Mouse (Mus musculus): Measurements from ENCODE around the gene Gm5617.

Gm5617 gene

DNA sequence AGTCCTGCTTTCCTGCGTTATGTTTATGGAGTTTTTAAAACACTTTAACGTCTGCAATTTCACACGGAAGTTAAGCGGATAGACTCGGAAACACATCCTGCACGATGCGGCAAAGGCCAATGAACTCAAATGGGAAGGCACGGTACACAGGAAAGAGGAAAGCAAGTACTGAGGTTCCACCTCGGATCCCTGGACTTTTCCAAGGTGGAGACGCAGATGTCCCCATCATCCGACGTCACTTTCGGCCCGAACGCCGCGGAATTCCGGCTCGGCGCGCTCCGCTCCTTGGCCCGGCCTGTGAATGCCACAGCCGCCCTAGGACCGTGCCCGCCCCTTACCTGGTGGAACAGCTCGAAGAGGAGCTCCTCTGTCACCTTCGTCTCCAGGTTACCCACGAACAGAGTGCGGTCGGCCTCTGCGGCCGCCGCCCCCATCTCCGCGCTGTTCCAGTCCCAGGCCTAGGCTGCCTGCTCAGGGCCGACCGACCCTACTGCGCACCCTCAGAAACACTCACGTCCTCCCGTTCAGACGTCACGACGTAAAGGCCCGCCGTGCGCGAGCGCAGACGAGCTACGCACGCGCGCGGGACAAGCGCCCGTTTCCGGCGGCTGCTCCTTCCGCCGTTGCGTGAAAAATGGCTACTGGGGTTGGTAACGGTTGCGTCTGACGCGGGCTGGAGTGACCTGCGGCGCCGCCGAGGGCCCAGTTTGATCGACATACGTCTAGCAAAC, at the start of gene Gm5617, which contains the start of gene Rbm7:
TSS of gene Gm5617 (plus strand) at position 626 of the 731 bp plus-strand sequence.
TSS of gene Rbm7 (minus strand) at position 483 of the 731 bp plus-strand sequence.
- CTCF ChIA-PET: interaction anchor here (0.6 to 1.4 kb wide), 5 partner anchors 9 to 228 kb away, joined by 3 to 4 read pairs (median 3); no protein-coding TSS in a partner anchor

GRCm38 (mm10) chr9:48447783-48448209, 47.4 kb upstream of the Gm5617 start:
- CTCF ChIA-PET: interaction anchor here (0.5 to 1.3 kb wide), 3 partner anchors 17 to 180 kb away, joined by 3 to 7 read pairs (median 7); no protein-coding TSS in a partner anchor

- CTCF ChIA-PET: no interaction called here
Measured at GRCm38 (mm10) chr9:48450066-48450465, 45.2 kb upstream of the Gm5617 start.

- CTCF ChIA-PET: no interaction called here
Measured at GRCm38 (mm10) chr9:48455961-48456360, 39.3 kb upstream of the Gm5617 start.

DNA sequence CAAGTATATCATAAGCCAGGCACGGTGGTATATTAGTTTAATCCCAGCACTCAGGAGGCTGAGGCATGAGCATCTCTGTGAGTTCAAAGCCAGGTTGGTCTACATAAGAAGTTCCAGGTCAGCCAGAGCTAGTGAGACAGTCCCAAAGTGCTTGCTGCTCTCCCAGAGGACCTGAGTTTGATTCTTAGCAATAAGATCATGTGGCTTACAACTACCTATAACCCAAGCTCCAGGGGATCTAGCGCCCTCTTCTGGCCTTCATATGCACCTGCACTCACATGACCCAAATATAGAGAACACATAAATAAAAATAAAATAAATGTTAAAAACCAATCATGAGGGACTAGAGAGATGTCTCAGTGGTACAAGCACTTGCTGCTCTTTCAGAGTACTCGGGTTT, 36.4 kb upstream of the Gm5617 start:
- CTCF ChIA-PET: interaction anchor here (0.5 kb wide), 1 partner anchor 167 kb away, joined by 3 read pairs; no protein-coding TSS in a partner anchor

DNA sequence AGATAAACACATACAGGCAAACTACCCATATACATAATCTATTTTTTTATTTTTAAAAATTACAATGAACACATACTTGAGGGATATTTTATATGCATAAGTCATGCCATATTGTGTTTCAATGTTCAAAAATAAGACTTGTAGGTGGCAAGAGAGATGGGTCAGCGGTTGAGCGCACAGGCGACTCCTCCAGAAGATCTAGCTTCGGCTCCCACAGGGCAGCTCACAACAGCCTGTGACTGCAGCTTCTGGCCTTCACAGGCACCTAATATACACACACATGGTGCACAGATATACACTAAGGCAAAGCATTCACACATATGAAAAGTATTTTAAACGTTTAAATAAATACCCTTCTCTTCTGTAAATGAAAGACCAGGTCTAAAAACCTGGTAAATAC, 35.9 kb upstream of the Gm5617 start:
- CTCF ChIA-PET: interaction anchor here (0.5 kb wide), 1 partner anchor 168 kb away, joined by 3 read pairs; no protein-coding TSS in a partner anchor

DNA sequence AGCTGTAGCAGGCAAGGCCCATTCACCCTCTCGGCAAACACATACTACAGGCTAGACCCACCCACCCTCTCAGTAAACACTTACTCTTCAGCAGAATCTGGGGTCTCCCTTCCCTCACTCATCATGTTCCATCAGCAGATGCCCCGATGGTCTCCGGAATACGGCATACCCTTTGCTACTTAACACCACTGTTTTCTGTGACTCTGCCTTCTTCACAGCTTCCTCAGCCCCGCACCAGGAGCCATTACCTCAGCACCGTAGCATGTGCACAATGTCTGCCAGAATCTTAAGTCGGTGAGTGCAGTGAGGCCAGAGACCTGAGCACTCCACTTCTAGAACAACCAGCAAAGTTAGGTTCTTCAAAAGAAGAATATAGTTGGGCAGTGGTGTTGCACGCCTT, 34.5 kb upstream of the Gm5617 start:
- CTCF ChIA-PET: interaction anchor here (0.6 kb wide), 2 partner anchors 84 to 183 kb away, joined by 3 read pairs; no protein-coding TSS in a partner anchor

- CTCF ChIA-PET: interaction anchor here (0.6 kb wide), 1 partner anchor 85 kb away, joined by 3 read pairs; no protein-coding TSS in a partner anchor
Measured at GRCm38 (mm10) chr9:48461545-48461944, 33.7 kb upstream of the Gm5617 start.

DNA sequence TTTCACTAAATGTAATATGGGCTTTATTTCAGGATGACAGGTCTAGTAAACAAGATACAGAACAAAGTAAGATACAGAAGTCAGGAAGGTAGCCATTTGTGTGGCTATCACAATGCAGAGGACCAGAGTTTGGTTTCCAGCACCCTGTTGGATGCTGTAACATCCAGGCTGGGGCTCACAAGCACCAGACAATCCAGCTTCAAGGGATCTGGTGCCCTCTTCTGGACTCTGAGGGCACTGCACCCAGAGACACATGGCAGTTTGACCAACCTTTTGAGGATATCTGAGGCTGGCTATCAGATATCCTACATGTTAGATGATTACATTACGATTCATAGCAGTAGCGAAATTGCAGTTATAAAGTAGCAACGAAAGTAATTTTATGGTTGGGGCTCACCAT, 29.6 kb upstream of the Gm5617 start:
- CTCF ChIA-PET: interaction anchor here (0.7 to 1.2 kb wide), 2 partner anchors 158 to 199 kb away, joined by 3 to 6 read pairs; no protein-coding TSS in a partner anchor

GRCm38 (mm10) chr9:48466804-48467203, 28.4 kb upstream of the Gm5617 start:
- CTCF ChIA-PET: interaction anchor here (0.7 to 1.0 kb wide), 3 partner anchors 25 to 196 kb away, joined by 3 to 5 read pairs (median 4); partner anchors contain the start of gene Gm5617

DNA sequence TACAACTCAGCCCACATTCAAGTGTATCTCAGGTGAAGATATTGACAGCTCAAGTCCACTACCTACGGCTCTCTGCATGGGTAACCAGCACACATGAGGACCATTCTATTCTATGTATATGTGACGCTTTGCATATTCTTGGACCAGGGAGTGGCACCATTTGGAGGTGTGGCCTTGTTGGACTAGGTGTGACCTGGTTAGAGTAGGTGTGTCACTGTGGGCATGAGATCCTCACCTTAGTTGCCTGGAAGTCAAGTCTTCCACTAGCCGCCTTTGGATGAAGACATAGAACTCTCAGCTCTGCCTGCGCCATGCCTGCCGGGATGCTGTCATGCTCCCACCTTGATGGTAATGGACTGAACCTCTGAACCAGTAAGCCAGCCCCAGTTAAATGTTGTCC, 27.8 kb upstream of the Gm5617 start:
- CTCF ChIA-PET: interaction anchor here (1.0 kb wide), 1 partner anchor 25 kb away, joined by 5 read pairs; no protein-coding TSS in a partner anchor

DNA sequence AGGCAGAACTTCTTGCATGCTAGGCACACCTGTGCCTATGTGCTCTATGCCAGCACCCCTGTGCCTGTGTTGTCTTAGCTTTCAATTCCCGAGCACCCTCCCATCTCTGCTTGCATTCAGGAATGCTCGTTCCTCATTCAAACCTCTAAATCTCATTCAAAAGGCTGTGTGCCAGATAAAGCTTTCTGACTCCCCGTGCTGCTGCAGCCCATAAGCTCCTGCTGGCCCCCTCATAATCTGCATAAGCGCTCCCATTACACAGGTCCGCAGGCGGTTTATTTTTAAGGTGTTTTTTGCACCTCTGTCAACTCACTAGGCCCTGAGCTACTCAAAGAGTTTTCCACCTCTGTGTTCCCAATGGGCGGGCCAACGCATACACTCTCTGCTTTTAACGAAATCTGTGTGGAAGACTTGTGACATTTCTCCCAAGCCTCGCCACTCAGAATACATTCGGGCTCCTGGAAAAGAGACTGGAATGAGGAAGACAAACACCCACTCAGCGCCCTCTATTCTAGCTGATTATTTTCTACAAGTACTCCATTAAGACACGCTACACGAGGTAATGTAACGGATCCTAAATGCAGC, 22.7 kb upstream of the Gm5617 start:
- CTCF ChIA-PET: no interaction called here

DNA sequence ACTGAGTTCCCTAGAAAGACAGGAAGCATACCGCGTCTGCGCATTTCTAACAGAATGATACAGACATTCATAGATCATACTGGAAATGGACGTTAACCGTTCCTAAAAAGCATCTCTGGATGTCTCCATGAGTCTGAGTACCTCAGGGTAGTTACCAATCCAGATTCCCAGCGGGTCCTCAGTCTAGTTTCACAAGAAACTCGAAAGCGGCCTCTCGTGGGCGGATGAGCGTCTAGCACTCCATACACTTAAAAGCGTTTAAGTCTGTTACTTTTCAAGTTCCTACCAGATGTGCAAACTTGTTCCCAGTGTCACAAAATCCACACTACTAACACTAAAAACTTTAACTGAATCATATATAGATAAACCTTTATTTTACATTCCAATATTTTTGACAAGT, 22.1 kb upstream of the Gm5617 start:
- CTCF ChIA-PET: no interaction called here

GRCm38 (mm10) chr9:48474367-48474766, 20.9 kb upstream of the Gm5617 start:
- CTCF ChIA-PET: no interaction called here

GRCm38 (mm10) chr9:48476236-48477165, 18.7 kb upstream of the Gm5617 start:
- CTCF ChIA-PET: no interaction called here

DNA sequence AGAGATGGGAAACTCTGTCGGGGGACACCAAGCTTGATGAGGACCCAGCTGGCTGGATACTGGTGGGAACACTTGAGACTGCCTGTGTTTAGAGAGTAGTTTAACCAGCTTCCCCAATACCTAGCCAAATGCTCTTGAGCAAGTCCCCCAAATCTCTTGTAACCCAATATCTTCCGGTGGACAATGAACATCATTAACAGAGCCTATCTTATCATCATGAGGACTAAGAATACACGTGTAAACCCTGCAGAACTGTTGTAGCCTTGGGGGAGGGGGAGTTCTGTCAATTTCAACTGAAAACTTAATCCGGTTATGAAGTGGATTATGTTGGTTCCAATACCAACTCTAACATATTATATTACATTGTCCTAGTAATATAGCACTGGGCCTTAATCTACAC, 16.4 kb upstream of the Gm5617 start:
- CTCF ChIA-PET: no interaction called here

- CTCF ChIA-PET: no interaction called here
Measured at GRCm38 (mm10) chr9:48479838-48480410, 15.3 kb upstream of the Gm5617 start.

GRCm38 (mm10) chr9:48480411-48481213, 14.6 kb upstream of the Gm5617 start, which contains the start of gene Rexo2:
Gene Rexo2 (minus strand): TSS chr9:48480623.
- CTCF ChIA-PET: interaction anchor here (0.6 to 1.9 kb wide), 3 partner anchors 10 to 64 kb away, joined by 4 to 8 read pairs (median 5); no protein-coding TSS in a partner anchor

GRCm38 (mm10) chr9:48481214-48482134, 13.8 kb upstream of the Gm5617 start:
- CTCF ChIA-PET: interaction anchor here (0.6 to 1.9 kb wide), 3 partner anchors 9 to 63 kb away, joined by 4 to 8 read pairs (median 5); no protein-coding TSS in a partner anchor
